ENCODE assay signal across 21 mouse cellular contexts in genomic region chr9:87247678-87248077, GRCm38 (mm10).
"Had no signal": no experiment of that assay in that cellular context is flagged by ENCODE, and none has a peak within 500 bp of the region (broad histone marks: within the 10 kb centered on the region; RNA-seq: fewer than 3 reads in every experiment).

No protein-coding gene starts in this region.

- H3K9me3 ChIP-seq: heart, embryonic 13.5 days; heart, embryonic 15.5 days; kidney, embryonic 15.5 days; limb, embryonic 13.5 days; limb, embryonic 15.5 days had no signal

- H3K4me2 ChIP-seq: heart, embryonic 11.5 days; heart, embryonic 13.5 days; heart, embryonic 15.5 days; hindbrain, embryonic 14.5 days; kidney, embryonic 15.5 days; limb, embryonic 13.5 days; limb, embryonic 15.5 days had no signal

- H3K27ac ChIP-seq: heart, adult 2 months; heart, embryonic 13.5 days; heart, embryonic 15.5 days; hindbrain, embryonic 14.5 days; hindbrain, postnatal 0 days; kidney, embryonic 15.5 days; kidney, postnatal 0 days; limb, embryonic 13.5 days; limb, embryonic 15.5 days had no signal

- H3K27me3 ChIP-seq: heart, embryonic 13.5 days; heart, embryonic 15.5 days; kidney, embryonic 15.5 days; limb, embryonic 13.5 days; limb, embryonic 15.5 days had no signal

- ATAC-seq: intestine, embryonic 16.5 days had no signal

- DNase-seq: gastrocnemius, postnatal 14 days; gastrocnemius, postnatal 36 days; heart, adult 11 months; heart, adult 2 months; heart, postnatal 14 days; heart, postnatal 36 days; kidney, adult 11 months; kidney, postnatal 14 days; layer of hippocampus, adult 9-11 months; layer of hippocampus, postnatal 36 days; left cerebral cortex, postnatal 4 days had no signal

- H3K4me1 ChIP-seq: heart, embryonic 13.5 days; heart, embryonic 15.5 days; kidney, embryonic 15.5 days; limb, embryonic 13.5 days; limb, embryonic 15.5 days had no signal

- H3K4me3 ChIP-seq: heart, adult 2 months; heart, embryonic 13.5 days; heart, embryonic 15.5 days; kidney, embryonic 15.5 days; limb, embryonic 13.5 days; limb, embryonic 15.5 days had no signal

- H3K9ac ChIP-seq: heart, embryonic 13.5 days; heart, embryonic 15.5 days; hindbrain, embryonic 14.5 days; kidney, embryonic 15.5 days; limb, embryonic 13.5 days; limb, embryonic 15.5 days had no signal
